Mouse (Mus musculus): ENCODE measurements around the gene Abl2. TPM values are rescaled to one million over a fixed set of nuclear protein-coding genes. Genes with fewer than 3 reads are reported as not detected.

Gene Abl2
- polyA plus RNA-seq, 1 experiment, result 7.3 TPM

DNA sequence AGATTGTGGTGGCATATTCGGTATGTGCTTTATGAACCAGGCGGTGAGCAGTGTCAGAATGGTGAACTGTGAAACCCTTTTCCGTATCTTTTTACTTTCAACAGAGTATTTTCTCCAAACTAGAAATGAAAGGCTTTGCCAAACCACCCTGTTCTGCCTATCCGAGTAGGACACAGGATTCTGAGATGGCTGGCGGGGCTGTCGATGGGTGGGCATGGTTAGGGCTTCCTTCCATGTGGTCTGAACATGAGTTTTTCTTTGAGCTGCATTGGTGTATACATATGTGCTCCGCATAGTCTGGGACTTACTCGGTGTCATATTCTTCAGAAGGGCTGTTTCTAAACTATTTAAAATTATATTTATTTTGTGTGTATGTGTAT is 1.0 kb downstream of the Abl2 start:
- H3K4me1 ChIP-seq (ENCODE audit: control insufficient read depth, insufficient read depth, insufficient read length, low read length), result peaks cover 6% of the 10 kb centered on the region; the same call in 1 of the 2 replicates
- peak overlapping the region; percentile 94 for H3K4me3 ChIP-seq (ENCODE audit: insufficient read depth, low read depth, low read length)
- H3K27ac ChIP-seq (replicated peaks; ENCODE audit: low read depth, low read length), result no peak overlapping the region

DNA sequence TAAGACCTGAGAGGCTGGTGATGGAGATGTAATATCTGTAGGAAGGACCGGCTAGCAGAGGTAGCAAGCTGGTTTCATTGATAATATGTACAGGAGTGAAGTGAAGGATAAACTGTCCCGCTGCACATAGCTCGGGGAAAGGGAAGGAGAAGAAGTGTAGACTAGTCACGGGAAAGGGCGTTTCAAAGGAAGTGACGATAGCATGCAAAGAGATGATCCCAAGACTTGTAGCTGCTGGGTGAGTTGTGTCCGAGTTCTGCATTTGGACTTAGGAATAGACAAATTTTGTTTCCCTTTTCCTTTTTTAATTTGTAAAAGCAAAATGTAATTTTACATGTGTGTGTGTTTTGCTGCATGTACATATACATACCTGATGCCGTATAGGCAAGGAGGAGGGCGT is 1.9 kb downstream of the Abl2 start:
- Histone ChIP-seq H3K4me1 (ENCODE audit: control insufficient read depth, insufficient read depth, insufficient read length, low read length) (peaks cover 6% of the 10 kb centered on the region; the same call in 1 of the 2 replicates), H3K27ac (replicated peaks; ENCODE audit: low read depth, low read length) (no peak overlapping the region), H3K4me3 (ENCODE audit: insufficient read depth, low read depth, low read length) (no peak overlapping the region)

DNA sequence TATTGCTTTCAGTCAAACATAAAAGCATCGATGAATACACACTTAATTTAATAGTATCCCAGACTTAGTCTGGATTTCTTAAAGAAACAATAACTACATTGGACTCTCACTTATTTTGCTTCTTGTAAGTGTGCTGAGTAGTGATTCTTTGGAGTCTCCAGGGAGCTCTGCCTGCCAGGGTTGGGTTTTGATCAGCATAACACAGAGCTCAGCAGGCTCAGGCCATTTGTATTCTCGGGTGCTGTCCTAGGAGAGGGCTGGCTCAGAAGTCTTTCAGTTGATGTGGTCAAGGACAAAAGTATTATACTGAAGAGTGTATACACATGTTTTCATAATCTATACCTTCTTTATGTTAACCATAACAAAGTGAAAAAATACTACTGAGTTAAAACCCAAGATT is 6.7 kb downstream of the Abl2 start:
- no peak overlapping the region for H3K4me3 ChIP-seq (ENCODE audit: insufficient read depth, low read depth, low read length)
- no peaks in the 10 kb centered on the region; the same call in 1 of the 2 replicates for H3K4me1 ChIP-seq (ENCODE audit: control insufficient read depth, insufficient read depth, insufficient read length, low read length)
- H3K27ac ChIP-seq (replicated peaks; ENCODE audit: low read depth, low read length), result no peak overlapping the region

DNA sequence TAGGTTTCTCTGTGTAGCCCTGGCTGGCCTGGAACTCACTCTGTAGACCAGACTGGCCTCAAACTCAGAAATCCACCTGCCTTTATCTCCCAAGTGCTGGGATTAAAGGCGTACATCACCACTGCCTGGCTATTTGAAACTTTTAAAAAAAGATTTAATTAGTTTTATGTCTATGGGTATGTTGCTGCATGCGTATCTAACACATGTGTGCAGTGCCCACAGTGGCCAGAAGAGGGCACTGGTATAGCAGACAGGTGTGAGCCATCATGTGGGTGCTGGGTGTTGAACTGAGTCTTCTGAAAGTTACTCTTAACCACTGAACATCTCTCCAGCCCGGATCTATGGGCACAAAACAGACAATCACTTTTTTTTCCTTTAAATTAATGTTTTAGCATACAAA is 7.5 kb downstream of the Abl2 start:
- Histone ChIP-seq H3K27ac (replicated peaks; ENCODE audit: low read depth, low read length) (no peak overlapping the region), H3K4me3 (ENCODE audit: insufficient read depth, low read depth, low read length) (no peak overlapping the region), H3K4me1 (ENCODE audit: control insufficient read depth, insufficient read depth, insufficient read length, low read length) (no peaks in the 10 kb centered on the region; the same call in 1 of the 2 replicates)

DNA sequence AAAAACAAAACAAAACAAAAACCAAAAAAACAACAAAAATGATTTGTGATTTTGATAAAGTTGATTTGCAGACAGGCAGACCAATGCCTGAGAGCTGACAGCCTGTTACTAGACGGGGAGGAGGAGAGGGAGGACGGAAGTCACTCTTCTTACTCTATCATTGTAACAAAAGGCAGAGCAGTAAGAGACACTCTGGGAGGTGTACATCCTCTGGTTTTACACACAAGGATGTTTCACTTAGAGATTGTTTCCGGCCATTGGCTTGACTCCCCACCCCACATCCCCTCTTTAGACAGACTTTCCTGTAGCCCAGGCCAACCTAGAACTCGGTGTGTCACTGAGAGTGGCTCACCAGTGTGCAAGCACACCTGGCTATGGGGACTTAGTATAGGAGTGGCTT is 11.0 kb downstream of the Abl2 start:
- Histone ChIP-seq H3K4me1 (ENCODE audit: control insufficient read depth, insufficient read depth, insufficient read length, low read length) (no peaks in the 10 kb centered on the region; the same call in 1 of the 2 replicates), H3K4me3 (ENCODE audit: insufficient read depth, low read depth, low read length) (no peak overlapping the region), H3K27ac (replicated peaks; ENCODE audit: low read depth, low read length) (no peak overlapping the region)

- Histone ChIP-seq H3K27ac (replicated peaks; ENCODE audit: low read depth, low read length) (no peak overlapping the region), H3K4me3 (ENCODE audit: insufficient read depth, low read depth, low read length) (no peak overlapping the region), H3K4me1 (ENCODE audit: control insufficient read depth, insufficient read depth, insufficient read length, low read length) (no peaks in the 10 kb centered on the region; the same call in 1 of the 2 replicates)
Measured at GRCm38 (mm10) chr1:156572952-156573351, 14.4 kb downstream of the Abl2 start.

DNA sequence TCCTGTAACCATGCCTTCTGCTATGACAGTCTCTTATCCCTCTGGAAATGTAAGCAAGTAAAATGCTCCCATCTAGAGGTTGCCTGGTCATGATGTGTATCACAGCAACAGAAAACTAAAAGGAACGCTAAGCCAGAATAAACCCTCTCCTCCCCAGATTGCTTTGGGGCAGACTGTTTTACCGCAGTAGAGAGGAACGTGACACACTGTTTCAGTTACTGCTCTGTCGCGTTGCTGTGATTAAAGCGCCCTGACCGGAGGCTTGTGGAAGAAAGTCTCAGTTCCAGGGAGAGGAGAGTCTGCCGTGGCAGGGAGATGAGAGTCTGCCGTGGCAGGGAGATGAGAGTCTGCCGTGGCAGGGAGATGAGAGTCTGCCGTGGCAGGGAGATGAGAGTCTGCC is 22.6 kb downstream of the Abl2 start:
- no peak overlapping the region for H3K4me3 ChIP-seq (ENCODE audit: insufficient read depth, low read depth, low read length)
- no peak overlapping the region for H3K27ac ChIP-seq (replicated peaks; ENCODE audit: low read depth, low read length)
- H3K4me1 ChIP-seq (ENCODE audit: control insufficient read depth, insufficient read depth, insufficient read length, low read length), result no peaks in the 10 kb centered on the region; the same call in 1 of the 2 replicates

- 0 out of 2 replicates have a peak, but pooled peaks cover 3% of the 10 kb centered on the region for H3K4me1 ChIP-seq (ENCODE audit: control insufficient read depth, insufficient read depth, insufficient read length, low read length)
- H3K27ac ChIP-seq (replicated peaks; ENCODE audit: low read depth, low read length), result no peak overlapping the region
- H3K4me3 ChIP-seq (ENCODE audit: insufficient read depth, low read depth, low read length), result no peak overlapping the region
Measured at GRCm38 (mm10) chr1:156584175-156584574, 25.6 kb downstream of the Abl2 start.

GRCm38 (mm10) chr1:156585512-156585911 is 26.9 kb downstream of the Abl2 start:
- Histone ChIP-seq H3K4me3 (ENCODE audit: insufficient read depth, low read depth, low read length) (no peak overlapping the region), H3K27ac (replicated peaks; ENCODE audit: low read depth, low read length) (no peak overlapping the region), H3K4me1 (ENCODE audit: control insufficient read depth, insufficient read depth, insufficient read length, low read length) (peaks cover 5% of the 10 kb centered on the region; the same call in 1 of the 2 replicates)

DNA sequence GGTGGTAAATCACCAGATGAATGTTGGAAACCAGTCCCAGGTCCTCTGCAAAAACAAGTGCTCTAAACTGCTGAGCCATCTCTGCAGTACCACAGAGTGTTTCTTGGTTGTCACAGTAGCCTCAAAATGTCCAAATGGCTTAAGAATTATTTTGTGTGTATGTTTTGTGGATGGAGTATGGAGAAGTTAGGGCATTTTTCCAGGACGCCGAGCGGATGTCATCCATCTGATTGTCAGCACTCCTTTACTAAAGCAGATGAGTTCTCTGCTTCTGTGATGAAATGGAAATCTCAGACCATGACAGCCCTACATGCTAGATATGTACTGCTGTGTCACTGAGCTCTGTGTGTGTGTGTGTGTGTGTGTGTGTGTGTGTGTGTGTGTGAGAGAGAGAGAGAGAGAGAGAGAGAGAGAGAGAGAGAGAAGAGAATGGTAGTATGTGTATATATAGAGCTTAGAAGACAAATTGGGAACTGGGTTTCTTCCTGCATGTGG is 31.3 kb downstream of the Abl2 start:
- Histone ChIP-seq H3K27ac (replicated peaks; ENCODE audit: low read depth, low read length) (no peak overlapping the region), H3K4me1 (ENCODE audit: control insufficient read depth, insufficient read depth, insufficient read length, low read length) (peaks cover 5% of the 10 kb centered on the region; the same call in 1 of the 2 replicates), H3K4me3 (ENCODE audit: insufficient read depth, low read depth, low read length) (no peak overlapping the region)

DNA sequence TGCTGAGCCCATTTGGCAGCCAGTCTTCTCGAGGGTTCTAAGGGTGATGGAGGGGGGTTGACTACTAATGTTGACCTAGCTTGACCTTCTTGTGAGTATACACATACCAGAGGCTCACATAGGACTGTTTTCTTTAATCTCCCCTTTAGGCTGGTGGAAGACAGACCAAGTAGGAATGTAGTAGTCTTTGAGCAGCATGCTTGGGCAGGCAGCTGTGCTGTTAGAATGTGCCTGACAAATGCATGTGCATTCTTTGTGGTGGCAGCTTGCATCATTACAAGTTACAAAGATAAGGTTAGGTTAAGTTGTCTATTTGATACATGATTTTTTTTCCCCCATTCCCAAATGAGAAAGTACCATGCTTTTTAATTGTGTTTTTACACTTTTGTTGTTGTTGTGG is 31.8 kb downstream of the Abl2 start:
- Histone ChIP-seq H3K27ac (replicated peaks; ENCODE audit: low read depth, low read length) (no peak overlapping the region), H3K4me3 (ENCODE audit: insufficient read depth, low read depth, low read length) (no peak overlapping the region), H3K4me1 (ENCODE audit: control insufficient read depth, insufficient read depth, insufficient read length, low read length) (peaks cover 5% of the 10 kb centered on the region; the same call in 1 of the 2 replicates)

- H3K4me1 ChIP-seq (ENCODE audit: control insufficient read depth, insufficient read depth, insufficient read length, low read length), result peaks cover 2% of the 10 kb centered on the region; the same call in 1 of the 2 replicates
- H3K27ac ChIP-seq (replicated peaks; ENCODE audit: low read depth, low read length), result no peak overlapping the region
- H3K4me3 ChIP-seq (ENCODE audit: insufficient read depth, low read depth, low read length), result no peak overlapping the region
Measured at GRCm38 (mm10) chr1:156593267-156593666, 34.7 kb downstream of the Abl2 start.

- no peak overlapping the region for H3K4me3 ChIP-seq (ENCODE audit: insufficient read depth, low read depth, low read length)
- no peak overlapping the region for H3K27ac ChIP-seq (replicated peaks; ENCODE audit: low read depth, low read length)
- H3K4me1 ChIP-seq (ENCODE audit: control insufficient read depth, insufficient read depth, insufficient read length, low read length), result no peaks in the 10 kb centered on the region
Measured at GRCm38 (mm10) chr1:156597089-156597488, 38.5 kb downstream of the Abl2 start.

DNA sequence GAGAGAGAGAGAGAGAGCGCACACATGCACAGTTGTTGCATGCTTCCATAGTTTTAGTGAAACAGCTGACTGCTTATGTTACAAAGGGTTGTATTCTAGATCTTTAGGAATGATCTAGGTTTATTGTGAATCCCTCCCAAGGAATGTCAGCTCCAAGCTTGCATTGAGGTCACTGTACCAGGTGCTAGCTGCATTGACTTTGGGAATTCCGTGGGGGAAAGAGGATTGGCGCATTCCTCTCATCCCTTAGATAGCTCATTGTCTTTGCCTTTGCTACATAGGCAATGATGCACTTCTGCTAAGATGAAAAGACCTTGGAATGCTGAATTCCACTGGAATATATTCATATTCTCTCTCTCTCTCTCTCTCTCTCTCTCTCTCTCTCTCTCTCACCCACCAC is 44.0 kb downstream of the Abl2 start:
- Histone ChIP-seq H3K4me1 (ENCODE audit: control insufficient read depth, insufficient read depth, insufficient read length, low read length) (peaks cover 7% of the 10 kb centered on the region), H3K4me3 (ENCODE audit: insufficient read depth, low read depth, low read length) (no peak overlapping the region), H3K27ac (replicated peaks; ENCODE audit: low read depth, low read length) (no peak overlapping the region)

- peaks cover 7% of the 10 kb centered on the region for H3K4me1 ChIP-seq (ENCODE audit: control insufficient read depth, insufficient read depth, insufficient read length, low read length)
- no peak overlapping the region for H3K4me3 ChIP-seq (ENCODE audit: insufficient read depth, low read depth, low read length)
- H3K27ac ChIP-seq (replicated peaks; ENCODE audit: low read depth, low read length), result no peak overlapping the region
Measured at GRCm38 (mm10) chr1:156605094-156605866, 46.7 kb downstream of the Abl2 start.

- H3K27ac ChIP-seq (replicated peaks; ENCODE audit: low read depth, low read length), result no peak overlapping the region
- no peak overlapping the region for H3K4me3 ChIP-seq (ENCODE audit: insufficient read depth, low read depth, low read length)
- H3K4me1 ChIP-seq (ENCODE audit: control insufficient read depth, insufficient read depth, insufficient read length, low read length), result peaks cover 7% of the 10 kb centered on the region
Measured at GRCm38 (mm10) chr1:156605940-156606339, 47.4 kb downstream of the Abl2 start.

Measured in brown adipose tissue, adult 24 weeks (tissue).